9 mouse cellular contexts compared by ENCODE assay signal in genomic region chr10:17946046-17946445, GRCm38 (mm10). TPM values are rescaled to one million over a fixed set of nuclear protein-coding genes. Genes with fewer than 3 reads are reported as not detected.
DNase-seq lines count a peak whose midpoint lies in the region; ATAC-seq and TF ChIP-seq lines count a peak whose summit lies in the region.
"Had no signal": no experiment of that assay in that cellular context is flagged by ENCODE, and none has a peak within 500 bp of the region (broad histone marks: within the 10 kb centered on the region; RNA-seq: fewer than 3 reads in every experiment).

No protein-coding gene starts in this region.

- no peaks in the 10 kb centered on the region for H3K9me3 ChIP-seq in forebrain, embryonic 10.5 days
- no peaks in the 10 kb centered on the region for H3K9me3 ChIP-seq in limb, embryonic 13.5 days
- H3K9me3 ChIP-seq in neural tube, embryonic 13.5 days: peaks cover 3% of the 10 kb centered on the region; the same call in 1 of the 2 replicates

- WGBS in forebrain, embryonic 10.5 days: 86% methylated on average over 3 of the region's 3 CpGs
- WGBS in limb, embryonic 13.5 days: 66% methylated on average over 3 of the region's 3 CpGs
- WGBS in neural tube, embryonic 13.5 days: 58% methylated on average over 3 of the region's 3 CpGs
- WGBS in cerebellum, adult 2 months: 28% methylated on average over 3 of the region's 3 CpGs

- H3K36me3 ChIP-seq in forebrain, embryonic 10.5 days (replicated peaks): peaks cover 8% of the 10 kb centered on the region
- H3K36me3 ChIP-seq in limb, embryonic 13.5 days: 0 out of 2 replicates have a peak, but pooled peaks cover 4% of the 10 kb centered on the region
- H3K36me3 ChIP-seq in neural tube, embryonic 13.5 days: peaks cover 4% of the 10 kb centered on the region

- ATAC-seq in limb, embryonic 13.5 days (ENCODE audit: low FRiP score, low read depth): no peak
- no peak for ATAC-seq in neural tube, embryonic 13.5 days (ENCODE audit: low read depth)
- ATAC-seq: Patski had no signal

- no peak overlapping the region for H3K27ac ChIP-seq in layer of hippocampus, adult 2 months
- H3K27ac ChIP-seq in forebrain, embryonic 10.5 days: no peak overlapping the region
- no peak overlapping the region for H3K27ac ChIP-seq in limb, embryonic 13.5 days
- no peak overlapping the region for H3K27ac ChIP-seq in neural tube, embryonic 13.5 days (replicated peaks)
- H3K27ac ChIP-seq in cerebellum, adult 2 months (ENCODE audit: insufficient read depth, low read length): no peak overlapping the region

- no peaks in the 10 kb centered on the region for H3K27me3 ChIP-seq in forebrain, embryonic 10.5 days (ENCODE audit: poor library complexity, severe bottlenecking)
- H3K27me3 ChIP-seq in limb, embryonic 13.5 days: no peaks in the 10 kb centered on the region
- no peaks in the 10 kb centered on the region for H3K27me3 ChIP-seq in neural tube, embryonic 13.5 days
- H3K27me3 ChIP-seq in cerebellum, adult 2 months (ENCODE audit: control insufficient read depth, insufficient read depth, low read length): no peaks in the 10 kb centered on the region
- H3K27me3 ChIP-seq: Patski had no signal

- no peak for TF ChIP-seq POLR2A in cerebellum, adult 2 months (IDR thresholded peaks at IDR 0.05; ENCODE audit: borderline replicate concordance, insufficient read depth, low read length)

- DNase-seq in layer of hippocampus, adult 2 months (ENCODE audit: low spot score in 2 of 2): no peak
- DNase-seq in layer of hippocampus, postnatal 25 days (ENCODE audit: extremely low spot score in 1 of 2, low spot score in 1 of 2): no peak
- DNase-seq in forebrain, embryonic 10.5 days (ENCODE audit: extremely low spot score, low spot score): no peak
- no peak for DNase-seq in cerebellum, adult 2 months
- DNase-seq in MN1 (ENCODE audit: low spot score): no peak
- DNase-seq in adrenal gland, postnatal 14 days: no peak

- H3K9ac ChIP-seq in limb, embryonic 13.5 days: peak overlapping the region; percentile 48; the same call in 1 of the 2 replicates
- H3K9ac ChIP-seq in neural tube, embryonic 13.5 days: peak overlapping the region; percentile 45; the same call in 1 of the 2 replicates

- H3K4me2 ChIP-seq in limb, embryonic 13.5 days (replicated peaks): peak overlapping the region; percentile 61
- H3K4me2 ChIP-seq in neural tube, embryonic 13.5 days: peak overlapping the region; percentile 64

- no peak for TF ChIP-seq CTCF in layer of hippocampus, adult 2 months (conservative IDR thresholded peaks at IDR 0.05)
- no peak for TF ChIP-seq CTCF in cerebellum, adult 2 months (IDR thresholded peaks at IDR 0.05; ENCODE audit: borderline replicate concordance, insufficient read depth, low read depth, low read length)

- H3K4me1 ChIP-seq in forebrain, embryonic 10.5 days: peaks cover 8% of the 10 kb centered on the region
- H3K4me1 ChIP-seq in limb, embryonic 13.5 days: peaks cover 18% of the 10 kb centered on the region
- H3K4me1 ChIP-seq in neural tube, embryonic 13.5 days (replicated peaks): peaks cover 18% of the 10 kb centered on the region
- no peaks in the 10 kb centered on the region; the same call in 1 of the 2 replicates for H3K4me1 ChIP-seq in cerebellum, adult 2 months (ENCODE audit: control insufficient read depth, insufficient read depth, low read length)

- peak overlapping the region; percentile 39; the same call in 1 of the 2 replicates for H3K4me3 ChIP-seq in layer of hippocampus, adult 2 months
- peak overlapping the region; percentile 87 for H3K4me3 ChIP-seq in forebrain, embryonic 10.5 days
- H3K4me3 ChIP-seq in limb, embryonic 13.5 days: peak overlapping the region; percentile 84
- H3K4me3 ChIP-seq in neural tube, embryonic 13.5 days: peak overlapping the region; percentile 90
- H3K4me3 ChIP-seq in cerebellum, adult 2 months (replicated peaks; ENCODE audit: insufficient read depth, low read depth, low read length): no peak overlapping the region

RNA-seq across cellular contexts. Expression of gene Heca, which starts 1.8 kb away (rescaled TPM):
- 10 to 100 TPM; 25.8 to 30.3 TPM for total RNA-seq in layer of hippocampus, adult 2 months (2021)
- total RNA-seq in layer of hippocampus, postnatal 25 days (2021): 10 to 100 TPM; 26.3 to 28.2 TPM
- 2.4 and 3.2 TPM in 2 replicates for polyA plus RNA-seq in forebrain, embryonic 10.5 days (2016; fragmentation: Nextera tagmentation; extraction: Ambion mirVana)
- 5.6 and 6.3 TPM in 2 replicates for polyA plus RNA-seq in limb, embryonic 13.5 days (2015; fragmentation: Nextera tagmentation; extraction: Ambion mirVana)
- polyA plus RNA-seq in neural tube, embryonic 13.5 days (2015; fragmentation: Nextera tagmentation; extraction: Ambion mirVana): 3.1 and 3.5 TPM in 2 replicates
- polyA plus RNA-seq in cerebellum, adult 2 months (2012; rRNA removed): 12.6 and 13.3 TPM in 2 replicates
- total RNA-seq in adrenal gland, postnatal 14 days (2021): 33.2 and 37.1 TPM in 2 replicates
